Mouse (Mus musculus) layer of hippocampus, postnatal 14 days (tissue): ENCODE results near the gene Ksr1. TPM values are rescaled to one million over a fixed set of nuclear protein-coding genes. Genes with fewer than 3 reads are reported as not detected.

Experiments
- DNase-seq, 2 experiments: peaks; one replicate each; pipeline ENCODE4 v3.0.0; 2021 to 2022; ENCODE audit warnings: low spot score in 2 of 2, mixed read lengths in 1 of 2
- long read RNA-seq, 2 experiments: library from polyadenylated mRNA; stranded (forward); transcript quantifications; one replicate each; pipeline ENCODE4 v2.0.0; 2021
- total RNA-seq, 2 experiments: library from RNA; stranded (reverse); gene quantifications; 2 replicates each; pipeline ENCODE4 v1.2.3; 2021

Gene Ksr1
- 100 to 1,000 TPM; 154 to 158 TPM for total RNA-seq
- long read RNA-seq, experiment 1, partial matches to known transcripts, result 4 of 25 reads
- long read RNA-seq, experiment 1, other reads (novel, unspliced or antisense), result 21 of 25 reads
- long read RNA-seq, experiment 2, partial matches to known transcripts, result 6 of 35 reads
- long read RNA-seq, experiment 2, other reads (novel, unspliced or antisense), result 29 of 35 reads

- DNase-seq, result peak; percentile 92 to 96
These were observed at the start of gene Ksr1 for GRCm38 (mm10) chr11:79146331-79146767. Gene Ksr1 (minus strand): TSS chr11:79146407.

GRCm38 (mm10) chr11:79192176-79192575 lies 46.0 kb upstream of the Ksr1 start:
- no peak for DNase-seq

GRCm38 (mm10) chr11:79191214-79191613 lies 45.0 kb upstream of the Ksr1 start:
- no peak for DNase-seq

- DNase-seq, result no peak
These were observed 44.0 kb upstream of the Ksr1 start for GRCm38 (mm10) chr11:79190257-79190656.

- peak in 1 of 2 experiments; percentile 34 for DNase-seq
These were observed 42.0 kb upstream of the Ksr1 start for GRCm38 (mm10) chr11:79188176-79188575.

- DNase-seq, result no peak
These were observed 41.1 kb upstream of the Ksr1 start for GRCm38 (mm10) chr11:79187291-79187690.

- no peak for DNase-seq
These were observed 39.5 kb upstream of the Ksr1 start for GRCm38 (mm10) chr11:79185683-79186082.

GRCm38 (mm10) chr11:79184126-79184888 lies 38.1 kb upstream of the Ksr1 start:
- no peak for DNase-seq

- no peak for DNase-seq
These were observed 37.2 kb upstream of the Ksr1 start for GRCm38 (mm10) chr11:79183400-79183799.

GRCm38 (mm10) chr11:79182881-79183280 lies 36.7 kb upstream of the Ksr1 start:
- peak; percentile 58 to 87 for DNase-seq

- DNase-seq, result no peak
These were observed 35.7 kb upstream of the Ksr1 start for GRCm38 (mm10) chr11:79181914-79182313.

GRCm38 (mm10) chr11:79176687-79177086 lies 30.5 kb upstream of the Ksr1 start:
- no peak for DNase-seq

GRCm38 (mm10) chr11:79172054-79172453 lies 25.8 kb upstream of the Ksr1 start:
- peak in 1 of 2 experiments; percentile 70 for DNase-seq

- no peak for DNase-seq
These were observed 20.5 kb upstream of the Ksr1 start for GRCm38 (mm10) chr11:79166582-79167300.

GRCm38 (mm10) chr11:79161077-79161758 lies 15.0 kb upstream of the Ksr1 start:
- DNase-seq, result no peak

- no peak for DNase-seq
These were observed 13.9 kb upstream of the Ksr1 start for GRCm38 (mm10) chr11:79160127-79160526.

GRCm38 (mm10) chr11:79157729-79158128 lies 11.5 kb upstream of the Ksr1 start:
- no peak for DNase-seq

- DNase-seq, result no peak
These were observed 9.1 kb upstream of the Ksr1 start for GRCm38 (mm10) chr11:79155348-79155747.

GRCm38 (mm10) chr11:79152696-79153095 lies 6.5 kb upstream of the Ksr1 start:
- DNase-seq, result no peak

- no peak for DNase-seq
These were observed 5.7 kb upstream of the Ksr1 start for GRCm38 (mm10) chr11:79151874-79152273.

- DNase-seq, result no peak
These were observed 4.1 kb upstream of the Ksr1 start for GRCm38 (mm10) chr11:79150301-79150700.
